21 mouse cellular contexts compared by ENCODE assay signal in genomic region chr7:25843492-25843891, GRCm38 (mm10). TPM values are rescaled to one million over a fixed set of nuclear protein-coding genes. Genes with fewer than 3 reads are reported as not detected.
A peak's percentile ranks its signal among the peaks of the same experiment; 100 is the strongest.
DNase-seq lines count a peak whose midpoint lies in the region; ATAC-seq and TF ChIP-seq lines count a peak whose summit lies in the region.
"Had no signal": no experiment of that assay in that cellular context is flagged by ENCODE, and none has a peak within 500 bp of the region (broad histone marks: within the 10 kb centered on the region; RNA-seq: fewer than 3 reads in every experiment).

No protein-coding gene starts in this region.

- WGBS in kidney, adult 2 months, result 36% methylated on average over 2 of the region's 2 CpGs
- WGBS in lung, embryonic 14.5 days, result 23% methylated on average over 2 of the region's 2 CpGs

- H3K4me1 ChIP-seq in kidney, adult 2 months (ENCODE audit: control insufficient read depth, insufficient read depth, low read length), result no peaks in the 10 kb centered on the region
- no peaks in the 10 kb centered on the region; the same call in 1 of the 2 replicates for H3K4me1 ChIP-seq in lung, embryonic 14.5 days (ENCODE audit: insufficient read depth)
- H3K4me1 ChIP-seq: forebrain, embryonic 10.5 days; liver, embryonic 12.5 days; midbrain, embryonic 13.5 days; neural tube, embryonic 15.5 days had no signal

- H3K27me3 ChIP-seq in kidney, adult 2 months (replicated peaks; ENCODE audit: control insufficient read depth, insufficient read depth, low read length), result no peaks in the 10 kb centered on the region
- no peaks in the 10 kb centered on the region for H3K27me3 ChIP-seq in lung, embryonic 14.5 days (ENCODE audit: insufficient read depth, low read length)
- H3K27me3 ChIP-seq: liver, embryonic 12.5 days; midbrain, embryonic 13.5 days; neural tube, embryonic 15.5 days; Patski had no signal

- no peak overlapping the region for H3K27ac ChIP-seq in kidney, adult 2 months (ENCODE audit: insufficient read depth, low read depth, low read length)
- no peak overlapping the region for H3K27ac ChIP-seq in lung, embryonic 14.5 days (ENCODE audit: low read depth)
- H3K27ac ChIP-seq: forebrain, embryonic 10.5 days; liver, embryonic 12.5 days; midbrain, embryonic 13.5 days; neural tube, embryonic 15.5 days had no signal

- H3K9me3 ChIP-seq in lung, embryonic 14.5 days (ENCODE audit: low read depth, low read length), result no peaks in the 10 kb centered on the region
- H3K9me3 ChIP-seq: forebrain, embryonic 10.5 days; liver, embryonic 12.5 days; midbrain, embryonic 13.5 days; neural tube, embryonic 15.5 days had no signal

- ATAC-seq in lung, embryonic 14.5 days (ENCODE audit: insufficient read depth), result peak; percentile 54
- ATAC-seq: liver, embryonic 12.5 days; midbrain, embryonic 13.5 days; Patski had no signal

- peak; percentile 28 for DNase-seq in kidney, adult 2 months
- DNase-seq in kidney, adult 11 months, result no peak
- peak; percentile 66 for DNase-seq in lung, embryonic 14.5 days
- DNase-seq in lung, postnatal 36 days, result no peak
- DNase-seq in R1 (ENCODE audit: low read depth, low spot score), result peak; percentile 51
- peak; percentile 4 for DNase-seq in retina, embryonic 14.5 days (ENCODE audit: low spot score)
- no peak for DNase-seq in layer of hippocampus, postnatal 10 days (ENCODE audit: low spot score in 2 of 2)
- no peak for DNase-seq in frontal cortex, postnatal 10 days (ENCODE audit: low spot score in 2 of 2)
- DNase-seq: cerebellum, adult 9-11 months; gastrocnemius, postnatal 25 days; layer of hippocampus, postnatal 36 days had no signal

- no peak for TF ChIP-seq CTCF in kidney, adult 2 months (conservative IDR thresholded peaks at IDR 0.05; ENCODE audit: insufficient read depth, insufficient read length, low read depth, low read length)
- peak; percentile 35 for TF ChIP-seq CTCF in lung, embryonic 14.5 days (IDR thresholded peaks at IDR 0.05; ENCODE audit: low read depth)

- no peak overlapping the region for H3K4me3 ChIP-seq in kidney, adult 2 months (ENCODE audit: insufficient read depth, low read depth, low read length)
- H3K4me3 ChIP-seq in lung, embryonic 14.5 days (ENCODE audit: low read depth, low read length), result no peak overlapping the region
- H3K4me3 ChIP-seq: forebrain, embryonic 10.5 days; liver, embryonic 12.5 days; midbrain, embryonic 13.5 days; myocyte; neural tube, embryonic 15.5 days had no signal

- H3K36me3 ChIP-seq in kidney, adult 2 months (ENCODE audit: control insufficient read depth, insufficient read depth, low read length), result no peaks in the 10 kb centered on the region
- no peaks in the 10 kb centered on the region for H3K36me3 ChIP-seq in lung, embryonic 14.5 days (ENCODE audit: insufficient read depth)
- H3K36me3 ChIP-seq: forebrain, embryonic 10.5 days; liver, embryonic 12.5 days; midbrain, embryonic 13.5 days; neural tube, embryonic 15.5 days had no signal

- no peak for TF ChIP-seq POLR2A in kidney, adult 2 months (IDR thresholded peaks at IDR 0.05; ENCODE audit: low read depth, low read length)

- no peak overlapping the region for H3K9ac ChIP-seq in lung, embryonic 14.5 days
- H3K9ac ChIP-seq: liver, embryonic 12.5 days; midbrain, embryonic 13.5 days; neural tube, embryonic 15.5 days had no signal

- H3K4me2 ChIP-seq in lung, embryonic 14.5 days, result no peak overlapping the region
- H3K4me2 ChIP-seq: liver, embryonic 12.5 days; midbrain, embryonic 13.5 days; neural tube, embryonic 15.5 days had no signal

RNA-seq across cellular contexts. Expression of gene Cyp2s1, which starts 26.8 kb away (rescaled TPM):
- polyA plus RNA-seq in kidney, adult 2 months (2012; rRNA removed), result 22.1 and 26.2 TPM in 2 replicates
- polyA plus RNA-seq in lung, embryonic 14.5 days (2014; fragmentation: Nextera tagmentation; extraction: Ambion mirVana), result 3.2 and 3.8 TPM in 2 replicates
- 1 to 10 TPM; 2.6 to 4.0 TPM for total RNA-seq in layer of hippocampus, postnatal 10 days (2021)

RNA-seq across cellular contexts. Expression of gene Cyp2b10, which starts 53.9 kb away (rescaled TPM):
- polyA plus RNA-seq in kidney, adult 2 months (2012; rRNA removed), result not detected in 2 replicates
- polyA plus RNA-seq in lung, embryonic 14.5 days (2014; fragmentation: Nextera tagmentation; extraction: Ambion mirVana), result 0.47 TPM in 1 of 2 replicates, not detected in the other
- total RNA-seq in layer of hippocampus, postnatal 10 days (2021), result not detected
- total RNA-seq: gastrocnemius, postnatal 25 days; megakaryocyte progenitor cell, adult 5-6 weeks had no signal
- polyA plus RNA-seq: embryonic facial prominence, embryonic 14.5 days; forebrain, embryonic 10.5 days; frontal cortex, adult 2 months; hindbrain, embryonic 11.5 days; midbrain, embryonic 13.5 days; neural tube, embryonic 15.5 days; Patski had no signal

RNA-seq across cellular contexts. Expression of gene Axl, which starts 55.0 kb away (rescaled TPM):
- polyA plus RNA-seq in kidney, adult 2 months (2012; rRNA removed), result 31.0 and 36.1 TPM in 2 replicates
- 44.1 and 46.5 TPM in 2 replicates for polyA plus RNA-seq in lung, embryonic 14.5 days (2014; fragmentation: Nextera tagmentation; extraction: Ambion mirVana)
- 10 to 100 TPM; 43.2 to 44.9 TPM for total RNA-seq in layer of hippocampus, postnatal 10 days (2021)

Comparison
In these comparisons a context has a peak if more than half of its experiments do, and no peak if none do; other contexts are left out.
1. DNase-seq: peak in kidney, adult 2 months (single experiment), lung, embryonic 14.5 days (single experiment), R1 (single experiment) and retina, embryonic 14.5 days (single experiment); none in kidney, adult 11 months (single experiment), lung, postnatal 36 days (single experiment), layer of hippocampus, postnatal 10 days (0 of 2) and frontal cortex, postnatal 10 days (0 of 2).